21 mouse cellular contexts compared by ENCODE assay signal in genomic region chr16:30543386-30543785, GRCm38 (mm10). TPM values are rescaled to one million over a fixed set of nuclear protein-coding genes. Genes with fewer than 3 reads are reported as not detected.
A peak's percentile ranks its signal among the peaks of the same experiment; 100 is the strongest.
DNase-seq lines count a peak whose midpoint lies in the region; ATAC-seq and TF ChIP-seq lines count a peak whose summit lies in the region.
"Had no signal": no experiment of that assay in that cellular context is flagged by ENCODE, and none has a peak within 500 bp of the region (broad histone marks: within the 10 kb centered on the region; RNA-seq: fewer than 3 reads in every experiment).

No protein-coding gene starts in this region.

- H3K4me3 ChIP-seq in gastrocnemius, adult 2 months, result no peak overlapping the region
- no peak overlapping the region for H3K4me3 ChIP-seq in heart, embryonic 13.5 days
- no peak overlapping the region for H3K4me3 ChIP-seq in midbrain, embryonic 11.5 days (ENCODE audit: low read depth, low read length)
- H3K4me3 ChIP-seq in midbrain, embryonic 15.5 days, result no peak overlapping the region

- no peak for DNase-seq in gastrocnemius, adult 2 months
- no peak for DNase-seq in gastrocnemius, postnatal 10 days
- DNase-seq in heart, adult 11 months, result peak; percentile 85
- DNase-seq in heart, postnatal 4 days, result no peak
- no peak for DNase-seq in heart, postnatal 14 days
- DNase-seq in midbrain, embryonic 11.5 days (ENCODE audit: low spot score, missing footprints), result peak; percentile 68
- DNase-seq: adrenal gland, adult 2 months; adrenal gland, adult 8-10 months; adrenal gland, postnatal 10 days; adrenal gland, postnatal 14 days; adrenal gland, postnatal 25 days; adrenal gland, postnatal 36 days; B cell, adult 2 months; cerebellum, adult 11 months; cerebellum, adult 11-12 months had no signal

- no peaks in the 10 kb centered on the region for H3K9me3 ChIP-seq in heart, embryonic 13.5 days
- no peaks in the 10 kb centered on the region for H3K9me3 ChIP-seq in midbrain, embryonic 11.5 days (ENCODE audit: control insufficient read depth, low read length)
- no peaks in the 10 kb centered on the region for H3K9me3 ChIP-seq in midbrain, embryonic 15.5 days

- no peak for ATAC-seq in heart, embryonic 13.5 days (ENCODE audit: extremely low read depth, insufficient number of reproducible peaks, low FRiP score, low TSS enrichment)
- ATAC-seq in midbrain, embryonic 11.5 days (ENCODE audit: low FRiP score), result no peak
- no peak for ATAC-seq in midbrain, embryonic 15.5 days (replicated peaks)
- ATAC-seq: activated CD4-positive, CD25-positive, alpha-beta regulatory T cell, adult 4 months; CD4-positive, CD25-positive, alpha-beta regulatory T cell, adult 4 months; Patski had no signal

- H3K4me2 ChIP-seq in heart, embryonic 13.5 days, result no peak overlapping the region
- H3K4me2 ChIP-seq in midbrain, embryonic 11.5 days, result no peak overlapping the region
- no peak overlapping the region for H3K4me2 ChIP-seq in midbrain, embryonic 15.5 days

- H3K27me3 ChIP-seq in heart, embryonic 13.5 days (replicated peaks), result no peaks in the 10 kb centered on the region
- no peaks in the 10 kb centered on the region for H3K27me3 ChIP-seq in midbrain, embryonic 11.5 days (ENCODE audit: control insufficient read depth, insufficient read depth, low read length)
- H3K27me3 ChIP-seq in midbrain, embryonic 15.5 days (replicated peaks), result no peaks in the 10 kb centered on the region
- H3K27me3 ChIP-seq: Patski had no signal

- peaks cover 39% of the 10 kb centered on the region for H3K4me1 ChIP-seq in heart, embryonic 13.5 days
- H3K4me1 ChIP-seq in midbrain, embryonic 11.5 days (ENCODE audit: control insufficient read depth, insufficient read depth, low read length), result no peaks in the 10 kb centered on the region
- peaks cover 6% of the 10 kb centered on the region; the same call in 1 of the 2 replicates for H3K4me1 ChIP-seq in midbrain, embryonic 15.5 days

- intact Hi-C loops in gastrocnemius, adult 2 months (cut with DNase I), result no loop called here
- intact Hi-C loops in heart, postnatal 14 days (cut with DNase I), result no loop called here

- no peak for TF ChIP-seq CTCF in gastrocnemius, adult 2 months (IDR thresholded peaks at IDR 0.05)

- H3K9ac ChIP-seq in heart, embryonic 13.5 days, result 0 out of 2 replicates have a peak overlapping the region, but pooled peaks have one; percentile 33
- H3K9ac ChIP-seq in midbrain, embryonic 11.5 days (ENCODE audit: low read length), result no peak overlapping the region
- H3K9ac ChIP-seq in midbrain, embryonic 15.5 days, result no peak overlapping the region

- H3K27ac ChIP-seq in gastrocnemius, adult 2 months, result peak overlapping the region; percentile 28; the same call in 1 of the 2 replicates
- H3K27ac ChIP-seq in heart, embryonic 13.5 days (replicated peaks), result no peak overlapping the region
- H3K27ac ChIP-seq in midbrain, embryonic 11.5 days (ENCODE audit: low read depth, low read length), result no peak overlapping the region
- no peak overlapping the region for H3K27ac ChIP-seq in midbrain, embryonic 15.5 days

- WGBS in heart, embryonic 13.5 days, result 82% methylated on average over 9 of the region's 9 CpGs
- WGBS in midbrain, embryonic 11.5 days, result 88% methylated on average over 9 of the region's 9 CpGs
- WGBS in midbrain, embryonic 15.5 days, result 91% methylated on average over 9 of the region's 9 CpGs

- H3K36me3 ChIP-seq in heart, embryonic 13.5 days, result peaks cover 46% of the 10 kb centered on the region
- peaks cover 6% of the 10 kb centered on the region for H3K36me3 ChIP-seq in midbrain, embryonic 11.5 days (ENCODE audit: control insufficient read depth, insufficient read depth, low read length)
- H3K36me3 ChIP-seq in midbrain, embryonic 15.5 days (replicated peaks), result peaks cover 13% of the 10 kb centered on the region

RNA-seq across cellular contexts. Expression of gene Tmem44, which starts 7.3 kb away (rescaled TPM):
- total RNA-seq in gastrocnemius, adult 2 months (2021), result 1 to 10 TPM; 1.7 to 2.1 TPM
- total RNA-seq in gastrocnemius, postnatal 10 days (2021), result 1 to 10 TPM; 5.3 to 8.7 TPM
- 10 to 100 TPM; 19.4 to 19.7 TPM for total RNA-seq in heart, postnatal 4 days (2021)
- polyA plus RNA-seq in heart, embryonic 13.5 days (2015; fragmentation: Nextera tagmentation; extraction: Ambion mirVana), result 19.6 and 20.9 TPM in 2 replicates
- 10 to 100 TPM; 12.9 to 13.9 TPM for total RNA-seq in heart, postnatal 14 days (2021)
- polyA plus RNA-seq in midbrain, embryonic 11.5 days (2014; fragmentation: Nextera tagmentation; extraction: Ambion mirVana), result 26.6 and 27.9 TPM in 2 replicates
- 88.4 and 96.0 TPM in 2 replicates for polyA plus RNA-seq in midbrain, embryonic 15.5 days (2015; fragmentation: Nextera tagmentation; extraction: Ambion mirVana)

RNA-seq across cellular contexts. Expression of gene Lsg1, which starts 44.0 kb away (rescaled TPM):
- total RNA-seq in gastrocnemius, adult 2 months (2021), result 10 to 100 TPM; 19.5 to 20.2 TPM
- 10 to 100 TPM; 20.6 to 21.8 TPM for total RNA-seq in gastrocnemius, postnatal 10 days (2021)
- 10 to 100 TPM; 31.5 to 33.2 TPM for total RNA-seq in heart, postnatal 4 days (2021)
- 35.7 and 37.4 TPM in 2 replicates for polyA plus RNA-seq in heart, embryonic 13.5 days (2015; fragmentation: Nextera tagmentation; extraction: Ambion mirVana)
- 10 to 100 TPM; 18.0 to 18.6 TPM for total RNA-seq in heart, postnatal 14 days (2021)
- polyA plus RNA-seq in midbrain, embryonic 11.5 days (2014; fragmentation: Nextera tagmentation; extraction: Ambion mirVana), result 84.7 and 89.3 TPM in 2 replicates
- 46.0 and 47.6 TPM in 2 replicates for polyA plus RNA-seq in midbrain, embryonic 15.5 days (2015; fragmentation: Nextera tagmentation; extraction: Ambion mirVana)

RNA-seq across cellular contexts. Expression of gene Fam43a, which starts 56.1 kb away (rescaled TPM):
- 1 to 10 TPM; 4.7 to 6.9 TPM for total RNA-seq in gastrocnemius, adult 2 months (2021)
- total RNA-seq in gastrocnemius, postnatal 10 days (2021), result 10 to 100 TPM; 20.5 to 25.0 TPM
- 10 to 100 TPM; 26.2 to 29.0 TPM for total RNA-seq in heart, postnatal 4 days (2021)
- polyA plus RNA-seq in heart, embryonic 13.5 days (2015; fragmentation: Nextera tagmentation; extraction: Ambion mirVana), result 13.8 and 14.0 TPM in 2 replicates
- total RNA-seq in heart, postnatal 14 days (2021), result 10 to 100 TPM; 31.8 to 34.0 TPM
- polyA plus RNA-seq in midbrain, embryonic 11.5 days (2014; fragmentation: Nextera tagmentation; extraction: Ambion mirVana), result 5.4 and 6.1 TPM in 2 replicates
- polyA plus RNA-seq in midbrain, embryonic 15.5 days (2015; fragmentation: Nextera tagmentation; extraction: Ambion mirVana), result 15.9 and 17.4 TPM in 2 replicates
- total RNA-seq: G1E had no signal

Comparison
In these comparisons a context has a peak if more than half of its experiments do, and no peak if none do; other contexts are left out.
1. DNase-seq: peak in heart, adult 11 months (single experiment) and midbrain, embryonic 11.5 days (single experiment); none in gastrocnemius, adult 2 months (single experiment), gastrocnemius, postnatal 10 days (single experiment), heart, postnatal 4 days (single experiment) and heart, postnatal 14 days (0 of 2).